Mouse (Mus musculus) CH12.LX (cell line): Measurements from ENCODE around the gene Fbln1. TPM values are rescaled to one million over a fixed set of nuclear protein-coding genes. Genes with fewer than 3 reads are reported as not detected.

Experiments
- DNase-seq: peaks from one replicate; pipeline ENCODE4 v3.0.0-alpha.2; 2013; ENCODE audit errors: extremely low read depth
- H3K27ac ChIP-seq: 2 replicates; pipeline ENCODE4 v1.5.1; 2012; ENCODE audit warnings: low read depth, mild to moderate bottlenecking, control low read depth, moderate library complexity; ENCODE audit not compliant: insufficient read depth
- H3K27me3 ChIP-seq: replicated peaks from 2 replicates; pipeline ENCODE3; 2012; ENCODE audit warnings: inconsistent platforms
- H3K36me3 ChIP-seq, 2 experiments: replicated peaks in 1 of 2; 2 replicates each; pipeline versions ENCODE3 to v1.6.1; 2012; ENCODE audit warnings: inconsistent platforms in 1 of 2, low read length in 1 of 2, mild to moderate bottlenecking in 1 of 2, mixed read lengths in 1 of 2, moderate library complexity in 1 of 2; ENCODE audit not compliant: control insufficient read depth in 1 of 2, insufficient read depth in 1 of 2
- H3K4me1 ChIP-seq, 2 experiments: 2 replicates each; pipeline ENCODE4 v1.6.1; 2012; ENCODE audit warnings: inconsistent platforms in 1 of 2, moderate library complexity in 1 of 2; ENCODE audit not compliant: insufficient read depth in 2 of 2, control insufficient read depth in 1 of 2
- H3K4me2 ChIP-seq: 2 replicates; pipeline ENCODE4 v1.6.1; 2012; ENCODE audit warnings: low read depth, mild to moderate bottlenecking, control low read depth; ENCODE audit not compliant: poor library complexity, insufficient read depth, severe bottlenecking
- H3K4me3 ChIP-seq, 3 experiments: fragments of 150-350 bp in 1 of 3; sonication (generic) in 1 of 3; replicated peaks in 1 of 3; 2 replicates each; pipeline versions ENCODE3 to v1.5.1; 2011 to 2012; ENCODE audit warnings: low read depth in 2 of 3, low read length in 2 of 3, mild to moderate bottlenecking in 2 of 3, moderate library complexity in 2 of 3, control low read depth in 1 of 3, improper control_type of control experiment in 1 of 3, inconsistent platforms in 1 of 3, mixed read lengths in 1 of 3; ENCODE audit not compliant: poor library complexity in 1 of 3
- H3K79me2 ChIP-seq: replicated peaks from 2 replicates; pipeline ENCODE4 v1.6.1; 2012; ENCODE audit warnings: mild to moderate bottlenecking, moderate library complexity; ENCODE audit not compliant: control insufficient read depth, poor library complexity, insufficient read depth, severe bottlenecking; ENCODE audit errors: extremely low read depth
- H3K9ac ChIP-seq: 2 replicates; pipeline ENCODE4 v1.6.1; 2012; ENCODE audit warnings: low read depth, mild to moderate bottlenecking, control low read depth, moderate library complexity; ENCODE audit not compliant: insufficient read depth
- H3K9me3 ChIP-seq: replicated peaks from 2 replicates; pipeline ENCODE3; 2012; ENCODE audit warnings: low read length, inconsistent platforms, mixed read lengths
- BHLHE40 ChIP-seq: IDR thresholded peaks from 2 replicates; pipeline ENCODE4 v1.6.1; 2011; ENCODE audit warnings: mild to moderate bottlenecking, low read depth, low read length, improper control_type of control experiment
- E2F4 ChIP-seq: IDR thresholded peaks from 2 replicates; pipeline ENCODE4 v1.6.1; 2011; ENCODE audit warnings: low read depth, low read length, improper control_type of control experiment; ENCODE audit not compliant: insufficient replicate concordance
- ELF1 ChIP-seq: IDR thresholded peaks from 2 replicates; pipeline ENCODE4 v1.6.1; 2014; ENCODE audit warnings: low read depth, mild to moderate bottlenecking, inconsistent platforms, low read length, improper control_type of control experiment
- ETS1 ChIP-seq: conservative IDR thresholded peaks from 2 replicates; pipeline ENCODE4 v1.6.1; 2012; ENCODE audit warnings: low read depth, mild to moderate bottlenecking, inconsistent platforms, low read length, improper control_type of control experiment, moderate library complexity
- IRF4 ChIP-seq: IDR thresholded peaks from 2 replicates; pipeline ENCODE4 v1.6.1; 2014; ENCODE audit warnings: low read depth, mild to moderate bottlenecking, inconsistent platforms, low read length, improper control_type of control experiment
- JUN ChIP-seq: IDR thresholded peaks from 2 replicates; pipeline ENCODE4 v1.6.1; 2011; ENCODE audit warnings: low read depth, mild to moderate bottlenecking, low read length, improper control_type of control experiment, moderate library complexity; ENCODE audit not compliant: insufficient read depth
- JUND ChIP-seq: conservative IDR thresholded peaks from 2 replicates; pipeline ENCODE4 v1.6.1; 2011; ENCODE audit warnings: low read depth, low read length, improper control_type of control experiment
- MAFK ChIP-seq: IDR thresholded peaks from 2 replicates; pipeline ENCODE4 v1.6.1; 2011; ENCODE audit warnings: low read length, improper control_type of control experiment; ENCODE audit not compliant: insufficient replicate concordance
- MAZ ChIP-seq: IDR thresholded peaks from 2 replicates; pipeline ENCODE4 v1.6.1; 2012; ENCODE audit warnings: low read depth, mild to moderate bottlenecking, inconsistent platforms, low read length, improper control_type of control experiment, moderate library complexity
- MYC ChIP-seq: IDR thresholded peaks from 2 replicates; pipeline ENCODE4 v1.6.1; 2011; ENCODE audit warnings: low read depth, mild to moderate bottlenecking, improper control_type of control experiment, low read length
- NELFE ChIP-seq: IDR thresholded peaks from 2 replicates; pipeline ENCODE4 v1.6.1; 2011; ENCODE audit warnings: low read depth, low read length, improper control_type of control experiment
- NRF1 ChIP-seq: IDR thresholded peaks from 2 replicates; pipeline ENCODE4 v1.6.1; 2014; ENCODE audit warnings: low read depth, mild to moderate bottlenecking, inconsistent platforms, low read length, improper control_type of control experiment, moderate library complexity
- PAX5 ChIP-seq: IDR thresholded peaks from 2 replicates; pipeline ENCODE4 v1.6.1; 2012; ENCODE audit warnings: low read length, inconsistent platforms, mixed read lengths
- POLR2AphosphoS2 ChIP-seq: IDR thresholded peaks from 2 replicates; pipeline ENCODE4 v1.6.1; 2011; ENCODE audit warnings: low read depth, low read length, improper control_type of control experiment
- RAD21 ChIP-seq: IDR thresholded peaks from 2 replicates; pipeline ENCODE4 v1.6.1; 2011; ENCODE audit warnings: low read depth, mild to moderate bottlenecking, low read length, improper control_type of control experiment, moderate library complexity
- RCOR1 ChIP-seq: conservative IDR thresholded peaks from 2 replicates; pipeline ENCODE4 v1.6.1; 2012; ENCODE audit warnings: low read depth, mild to moderate bottlenecking, inconsistent platforms, low read length, improper control_type of control experiment
- SMC3 ChIP-seq: IDR thresholded peaks from 2 replicates; pipeline ENCODE4 v1.6.1; 2011; ENCODE audit warnings: low read depth, low read length, improper control_type of control experiment
- UBTF ChIP-seq: IDR thresholded peaks from 2 replicates; pipeline ENCODE4 v1.6.1; 2012; ENCODE audit warnings: low read depth, mild to moderate bottlenecking, inconsistent platforms, low read length, improper control_type of control experiment, moderate library complexity
- USF1 ChIP-seq: IDR thresholded peaks from 2 replicates; pipeline ENCODE4 v1.6.1; 2014; ENCODE audit warnings: low read depth, mild to moderate bottlenecking, inconsistent platforms, low read length, improper control_type of control experiment
- ZC3H11A ChIP-seq: IDR thresholded peaks from 2 replicates; pipeline ENCODE4 v1.6.1; 2012; ENCODE audit warnings: low read depth, mild to moderate bottlenecking, inconsistent platforms, low read length, improper control_type of control experiment
- ZMIZ1 ChIP-seq: IDR thresholded peaks from 2 replicates; pipeline ENCODE4 v1.6.1; 2012; ENCODE audit warnings: low read depth, mild to moderate bottlenecking, inconsistent platforms, low read length, improper control_type of control experiment
- ZNF384 ChIP-seq: IDR thresholded peaks from 2 replicates; pipeline ENCODE4 v1.6.1; 2012; ENCODE audit warnings: low read depth, low read length, improper control_type of control experiment, inconsistent platforms
- dilution Hi-C: fragments of 300-500 bp; cut with MboI; formaldehyde crosslinking; loops from 2 replicates; pipeline ENCODE4 v1.14.3; 2020; ENCODE audit warnings: low sequenced_read_pairs; ENCODE audit not compliant: extremely low pct_unique_long_range_greater_than_20kb, extremely low pct_ligation_motif_present
- in situ Hi-C: fragments of 300-500 bp; cut with MboI; formaldehyde crosslinking; loops from 3 replicates; pipeline ENCODE4 v1.14.3; 2019; ENCODE audit warnings: low sequenced_read_pairs, low pct_ligation_motif_present, low pct_unique_long_range_greater_than_20kb, mixed read lengths
- polyA plus RNA-seq: library from polyadenylated mRNA; unstranded; fragments of >175 nt; gene quantifications from 2 replicates; pipeline ENCODE4 v1.2.1, GENCODE M21; 2012; ENCODE audit warnings: low read depth; ENCODE audit not compliant: insufficient read length
- total RNA-seq, 2 experiments: library from RNA; depleted of rRNA; stranded (reverse); fragments of 300-350 nt in 1 of 2; fragments of >200 nt in 1 of 2; gene quantifications; 2 replicates each; pipeline ENCODE4 v1.2.3; 2012 to 2014

Gene Fbln1
- total and polyA plus RNA-seq, 3 experiments, result 1.4 TPM; not detected in 2

GRCm38 (mm10) chr15:85162693-85163663 is 42.8 kb upstream of the Fbln1 start:
- no peaks in the 10 kb centered on the region for H3K79me2 ChIP-seq
- no peak overlapping the region for H3K9ac ChIP-seq
- in situ Hi-C loops, result no loop called here
- H3K9me3 ChIP-seq, result peaks cover 3% of the 10 kb centered on the region
- H3K4me2 ChIP-seq, result no peak overlapping the region
- dilution Hi-C loops, result no loop called here
- no peaks in the 10 kb centered on the region for H3K4me1 ChIP-seq
- DNase-seq, result no peak
- TF ChIP-seq USF1 (no peak), POLR2AphosphoS2 (no peak), NELFE (no peak), MAFK (no peak), E2F4 (no peak), JUN (no peak), UBTF (no peak), PAX5 (no peak), ZMIZ1 (no peak), NRF1 (no peak), MYC (no peak), MAZ (no peak), RCOR1 (no peak), RAD21 (no peak), JUND (no peak), BHLHE40 (no peak), ELF1 (no peak), ZNF384 (no peak), SMC3 (no peak), ETS1 (no peak)
- no peaks in the 10 kb centered on the region for H3K36me3 ChIP-seq
- peaks cover 90% of the 10 kb centered on the region for H3K27me3 ChIP-seq
- no peak overlapping the region for H3K4me3 ChIP-seq
- H3K27ac ChIP-seq, result no peak overlapping the region

DNA sequence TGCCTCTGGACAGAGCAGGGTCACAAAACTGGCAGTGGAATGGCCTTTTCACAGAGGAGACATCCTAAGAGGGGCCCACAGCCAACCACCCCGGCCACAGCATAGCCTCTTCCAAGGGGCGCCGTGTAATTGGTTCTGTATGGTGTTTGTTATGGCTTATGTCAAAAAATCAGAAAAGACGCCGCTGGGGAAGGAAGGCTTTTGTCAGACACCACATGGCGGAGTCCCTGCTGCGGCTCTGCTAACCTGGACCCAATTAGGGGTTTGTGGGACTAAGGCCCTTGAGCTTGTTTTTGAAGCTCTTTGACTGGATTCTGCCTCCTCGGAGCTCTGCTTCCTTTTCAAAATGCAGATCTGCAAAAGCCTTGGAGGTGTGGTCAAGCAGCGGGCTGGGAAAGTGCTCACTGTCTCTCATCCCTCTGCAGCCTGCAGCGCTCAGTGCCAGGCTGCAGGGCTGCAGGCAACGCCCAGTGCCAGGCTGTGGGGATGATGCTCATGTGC is 39.3 kb upstream of the Fbln1 start:
- no peaks in the 10 kb centered on the region for H3K79me2 ChIP-seq
- no peak overlapping the region for H3K4me3 ChIP-seq
- no peak overlapping the region for H3K4me2 ChIP-seq
- in situ Hi-C loops, result no loop called here
- TF ChIP-seq ZC3H11A (no peak), IRF4 (no peak), POLR2AphosphoS2 (no peak)
- DNase-seq, result no peak
- H3K27me3 ChIP-seq, result peaks cover 89% of the 10 kb centered on the region
- dilution Hi-C loops, result no loop called here
- no peaks in the 10 kb centered on the region for H3K36me3 ChIP-seq
- no peak overlapping the region for H3K27ac ChIP-seq
- H3K4me1 ChIP-seq, result no peaks in the 10 kb centered on the region
- no peak overlapping the region for H3K9ac ChIP-seq
- H3K9me3 ChIP-seq, result no peaks in the 10 kb centered on the region
